Mouse (Mus musculus) cerebellum, adult 11-12 months (tissue): ENCODE results near the gene Osbpl2.
A peak's percentile ranks its signal among the peaks of the same experiment; 100 is the strongest.

Experiments
- DNase-seq: peaks from one replicate; pipeline ENCODE4 v3.0.0; 2022

Gene Osbpl2

GRCm38 (mm10) chr2:180105441-180106190 lies 13.5 kb upstream of the Osbpl2 start:
- peak; percentile 72 for DNase-seq

- DNase-seq, result no peak
Observed at GRCm38 (mm10) chr2:180107081-180107480, 12.0 kb upstream of the Osbpl2 start.

GRCm38 (mm10) chr2:180108285-180108684 lies 10.8 kb upstream of the Osbpl2 start:
- no peak for DNase-seq

- peak; percentile 83 for DNase-seq
Observed at GRCm38 (mm10) chr2:180113909-180114890, 4.9 kb upstream of the Osbpl2 start.

GRCm38 (mm10) chr2:180115279-180115678 lies 3.8 kb upstream of the Osbpl2 start:
- peak; percentile 67 for DNase-seq

GRCm38 (mm10) chr2:180116081-180116493 lies 3.0 kb upstream of the Osbpl2 start:
- peak; percentile 50 for DNase-seq

- DNase-seq, result peak; percentile 77
Observed at GRCm38 (mm10) chr2:180116741-180117484, 2.2 kb upstream of the Osbpl2 start.

- DNase-seq, result peak; percentile 68
Observed at GRCm38 (mm10) chr2:180117485-180118194, 1.5 kb upstream of the Osbpl2 start.

- DNase-seq, result peak; percentile 64
Observed at GRCm38 (mm10) chr2:180119439-180120291, 559 bp downstream of the Osbpl2 start.

GRCm38 (mm10) chr2:180120292-180120761 lies 1.2 kb downstream of the Osbpl2 start:
- DNase-seq, result no peak

GRCm38 (mm10) chr2:180124192-180124591 lies 5.1 kb downstream of the Osbpl2 start:
- no peak for DNase-seq

- DNase-seq, result no peak
Observed at GRCm38 (mm10) chr2:180126195-180126594, 7.1 kb downstream of the Osbpl2 start.

- no peak for DNase-seq
Observed at GRCm38 (mm10) chr2:180127675-180128074, 8.6 kb downstream of the Osbpl2 start.

- no peak for DNase-seq
Observed at GRCm38 (mm10) chr2:180133231-180133630, 14.1 kb downstream of the Osbpl2 start.

- no peak for DNase-seq
Observed at GRCm38 (mm10) chr2:180133911-180134310, 14.8 kb downstream of the Osbpl2 start.

- DNase-seq, result no peak
Observed at GRCm38 (mm10) chr2:180135414-180135813, 16.3 kb downstream of the Osbpl2 start.

- DNase-seq, result peak; percentile 82
Observed at GRCm38 (mm10) chr2:180146091-180146490, 27.0 kb downstream of the Osbpl2 start.

GRCm38 (mm10) chr2:180147379-180147778 lies 28.3 kb downstream of the Osbpl2 start:
- DNase-seq, result peak; percentile 50

- peak; percentile 57 for DNase-seq
Observed at GRCm38 (mm10) chr2:180148551-180148950, 29.4 kb downstream of the Osbpl2 start.

GRCm38 (mm10) chr2:180154796-180155195 lies 35.7 kb downstream of the Osbpl2 start:
- no peak for DNase-seq

GRCm38 (mm10) chr2:180158627-180159026 lies 39.5 kb downstream of the Osbpl2 start:
- no peak for DNase-seq
